Mouse (Mus musculus) left cerebral cortex, adult 11 months (tissue): ENCODE results near the gene Hephl1.
A peak's percentile ranks its signal among the peaks of the same experiment; 100 is the strongest.

Source experiments
- DNase-seq: peaks from one replicate; pipeline ENCODE4 v3.0.0; 2022; ENCODE audit warnings: low spot score

Hephl1 gene

GRCm38 (mm10) chr9:15017791-15018755 lies 93.8 kb downstream of the Hephl1 start:
- DNase-seq: no peak

DNA sequence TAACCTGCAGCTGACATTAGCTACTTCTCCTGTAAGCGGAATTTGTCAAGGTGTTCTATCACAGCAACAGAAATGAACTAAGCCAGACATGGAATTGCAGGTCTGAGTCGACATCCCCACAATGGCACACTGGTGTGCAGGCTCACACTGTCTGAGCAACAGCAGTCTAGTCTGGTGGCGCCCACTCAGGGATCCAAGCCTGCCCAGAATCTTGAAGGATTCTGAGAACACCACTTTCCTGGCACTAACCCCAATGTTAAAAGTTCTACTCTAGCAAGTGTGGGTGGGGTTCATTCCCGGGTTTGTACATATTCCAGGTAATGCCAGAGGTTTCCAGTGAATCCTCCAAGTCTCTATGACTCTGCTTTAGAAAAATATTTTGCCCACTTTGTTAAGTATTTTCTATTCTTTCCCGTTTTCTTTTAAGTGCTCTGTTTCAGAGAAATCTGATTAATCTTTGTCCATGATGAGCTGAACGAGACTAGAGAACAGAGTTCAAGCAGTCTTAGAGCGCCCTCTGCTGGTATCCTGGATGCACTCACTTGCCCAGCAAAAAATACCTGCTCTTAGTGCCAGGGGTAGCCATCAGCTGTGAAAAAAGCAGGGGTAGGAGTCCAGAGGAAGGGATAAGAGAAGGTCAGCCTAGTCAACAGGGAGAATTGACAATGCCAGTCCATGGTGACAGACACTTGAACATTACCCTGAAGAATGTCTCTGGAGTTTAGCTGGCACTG lies 96.5 kb downstream of the Hephl1 start:
- peak; percentile 72 for DNase-seq

DNA sequence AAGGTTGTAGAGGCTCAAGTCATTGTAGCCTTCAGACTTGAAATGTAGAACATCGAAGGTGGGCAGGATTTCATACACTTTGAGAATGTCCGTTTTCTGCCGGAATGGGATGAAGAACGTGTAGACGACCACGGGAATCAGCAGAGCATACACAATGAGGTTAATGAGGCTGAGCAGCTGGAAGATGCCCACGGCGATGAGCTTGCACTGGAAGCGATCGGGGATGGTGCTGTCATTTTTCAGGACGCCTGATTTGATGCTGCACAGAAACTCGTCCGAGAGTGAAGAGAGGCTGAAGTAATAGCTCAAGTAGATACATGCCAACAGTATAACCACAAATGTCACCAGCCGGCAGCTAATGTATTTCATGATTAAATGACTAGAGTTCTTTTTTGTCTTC lies 104.3 kb downstream of the Hephl1 start:
- no peak for DNase-seq

- no peak for DNase-seq
Measured at GRCm38 (mm10) chr9:15004298-15004685, 107.6 kb downstream of the Hephl1 start.

- no peak for DNase-seq
Measured at GRCm38 (mm10) chr9:15003676-15004297, 108.1 kb downstream of the Hephl1 start.

DNA sequence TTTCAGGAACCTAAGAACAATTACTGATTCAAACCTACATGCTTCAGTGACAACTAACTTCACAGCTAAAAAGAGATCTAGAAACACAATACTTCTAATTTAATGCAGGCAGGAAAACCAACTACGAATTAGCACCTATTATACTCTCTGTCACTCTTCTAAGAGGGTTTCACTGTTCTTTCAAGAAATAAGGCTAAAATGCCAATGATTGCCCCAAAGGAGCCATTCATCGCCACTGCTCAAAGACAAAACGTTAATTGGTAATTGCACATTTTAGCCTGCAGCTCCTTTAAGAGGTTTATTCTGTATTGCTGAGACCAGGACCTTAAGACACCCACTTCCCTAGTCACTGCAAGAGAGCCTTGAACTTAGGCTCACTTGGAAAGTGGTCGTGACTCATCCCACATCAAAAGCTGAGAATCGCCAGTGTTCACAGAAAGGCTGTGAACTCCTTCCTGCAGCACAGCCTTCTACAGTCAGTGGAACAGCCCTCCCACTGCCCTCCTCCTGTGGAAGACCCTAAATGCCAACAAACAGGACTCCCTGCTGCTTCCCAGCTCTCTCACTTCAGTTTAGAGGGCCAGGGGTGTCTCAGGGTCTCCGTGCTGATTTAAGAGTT lies 108.8 kb downstream of the Hephl1 start:
- DNase-seq: no peak
